9 mouse cellular contexts compared by ENCODE assay signal in the genomic region with DNA sequence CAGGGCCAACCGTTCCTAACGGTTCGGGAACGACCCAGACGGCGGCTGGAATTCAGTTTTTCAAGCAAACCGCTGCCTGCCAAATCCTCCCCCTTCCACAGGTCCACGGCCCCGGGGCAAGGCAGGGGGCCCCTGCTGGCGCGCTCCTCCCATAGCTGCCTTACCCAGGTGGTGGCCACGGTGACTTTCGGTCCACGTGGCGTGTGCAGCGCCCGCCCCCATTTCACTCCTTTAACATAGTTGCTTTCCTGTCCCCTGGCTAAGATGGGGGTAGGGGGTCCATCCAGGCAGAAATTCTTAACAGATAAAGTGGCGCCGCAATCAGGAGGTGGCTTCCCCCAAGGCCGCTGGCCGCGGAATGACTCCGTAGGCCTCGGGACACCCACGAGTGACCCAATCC. TPM values are rescaled to one million over a fixed set of nuclear protein-coding genes. Genes with fewer than 3 reads are reported as not detected.
DNase-seq lines count a peak whose midpoint lies in the region; ATAC-seq and TF ChIP-seq lines count a peak whose summit lies in the region.
"Had no signal": no experiment of that assay in that cellular context is flagged by ENCODE, and none has a peak within 500 bp of the region (broad histone marks: within the 10 kb centered on the region; RNA-seq: fewer than 3 reads in every experiment).

No protein-coding gene starts in this region.

- H3K4me2 ChIP-seq in heart, embryonic 12.5 days = peak overlapping the region; percentile 78
- peak overlapping the region; percentile 93 for H3K4me2 ChIP-seq in forebrain, postnatal 0 days (ENCODE audit: low read depth)
- H3K4me2 ChIP-seq in liver, embryonic 14.5 days (ENCODE audit: low read depth) = peak overlapping the region; percentile 77

- 10% methylated on average over 25 of the region's 25 CpGs for WGBS in heart, embryonic 12.5 days
- 3% methylated on average over 25 of the region's 25 CpGs for WGBS in forebrain, postnatal 0 days
- 7% methylated on average over 25 of the region's 25 CpGs for WGBS in liver, embryonic 14.5 days (ENCODE audit: insufficient replicate concordance)

- H3K27me3 ChIP-seq in heart, embryonic 12.5 days (replicated peaks) = peaks cover 5% of the 10 kb centered on the region
- no peaks in the 10 kb centered on the region for H3K27me3 ChIP-seq in forebrain, postnatal 0 days (ENCODE audit: insufficient read depth, low read length)
- H3K27me3 ChIP-seq in liver, embryonic 14.5 days (ENCODE audit: control insufficient read depth, insufficient read depth, low read length) = no peaks in the 10 kb centered on the region

- H3K4me1 ChIP-seq in heart, embryonic 12.5 days (replicated peaks) = peaks cover 3% of the 10 kb centered on the region; the same call in 1 of the 2 replicates
- H3K4me1 ChIP-seq in forebrain, postnatal 0 days (ENCODE audit: insufficient read depth) = peaks cover 10% of the 10 kb centered on the region
- H3K4me1 ChIP-seq in liver, embryonic 14.5 days (replicated peaks; ENCODE audit: control insufficient read depth in 2 of 2, insufficient read depth in 2 of 2, low read length in 1 of 2) = peaks cover 0 to 3% of the 10 kb centered on the region in 2 experiments; a peak in 1 of 4 replicates

- 0 out of 2 replicates have a peak, but pooled peaks have one; percentile 7 for TF ChIP-seq CTCF in forebrain, postnatal 0 days (IDR thresholded peaks at IDR 0.05; ENCODE audit: low read depth)
- no peak for TF ChIP-seq CTCF in liver, embryonic 14.5 days (IDR thresholded peaks at IDR 0.05; ENCODE audit: low read depth)

- H3K4me3 ChIP-seq in heart, embryonic 12.5 days = peak overlapping the region; percentile 54
- H3K4me3 ChIP-seq in forebrain, postnatal 0 days (ENCODE audit: low read depth, low read length) = peak overlapping the region; percentile 67
- peak overlapping the region; percentile 44 to 48 for H3K4me3 ChIP-seq in liver, embryonic 14.5 days (ENCODE audit: insufficient read depth in 1 of 2, low read depth in 2 of 2, low read length in 2 of 2)

- peak overlapping the region; percentile 5; the same call in 1 of the 2 replicates for H3K9ac ChIP-seq in heart, embryonic 12.5 days
- peak overlapping the region; percentile 49 for H3K9ac ChIP-seq in forebrain, postnatal 0 days
- H3K9ac ChIP-seq in liver, embryonic 14.5 days (replicated peaks) = peak overlapping the region; percentile 7; the same call in 1 of the 2 replicates

- no peak overlapping the region for H3K27ac ChIP-seq in heart, embryonic 12.5 days (ENCODE audit: poor library complexity, severe bottlenecking)
- peak overlapping the region; percentile 51 for H3K27ac ChIP-seq in forebrain, postnatal 0 days (ENCODE audit: low read depth, low read length)
- H3K27ac ChIP-seq in liver, embryonic 14.5 days = no peak overlapping the region

- no peaks in the 10 kb centered on the region for H3K9me3 ChIP-seq in heart, embryonic 12.5 days (replicated peaks)
- no peaks in the 10 kb centered on the region for H3K9me3 ChIP-seq in forebrain, postnatal 0 days (ENCODE audit: low read length)
- no peaks in the 10 kb centered on the region for H3K9me3 ChIP-seq in liver, embryonic 14.5 days (ENCODE audit: control insufficient read depth, low read length)

- TF ChIP-seq EP300 in liver, embryonic 14.5 days (IDR thresholded peaks at IDR 0.05; ENCODE audit: low read depth) = no peak

- no peaks in the 10 kb centered on the region for H3K36me3 ChIP-seq in heart, embryonic 12.5 days
- no peaks in the 10 kb centered on the region for H3K36me3 ChIP-seq in forebrain, postnatal 0 days (ENCODE audit: insufficient read depth)
- H3K36me3 ChIP-seq in liver, embryonic 14.5 days (replicated peaks; ENCODE audit: control insufficient read depth, insufficient read depth, low read depth) = no peaks in the 10 kb centered on the region

- ATAC-seq in heart, embryonic 12.5 days (ENCODE audit: insufficient number of reproducible peaks, low FRiP score) = 0 out of 2 replicates have a peak, but pooled peaks have one; percentile 13
- peak; percentile 40 for ATAC-seq in forebrain, postnatal 0 days
- peak; percentile 59 for ATAC-seq in liver, embryonic 14.5 days (ENCODE audit: insufficient read depth)

- no peak for DNase-seq in heart, postnatal 4 days
- DNase-seq in MN1 (ENCODE audit: low spot score) = peak; percentile 70
- DNase-seq in forebrain, postnatal 0 days = no peak
- DNase-seq in liver, embryonic 14.5 days (ENCODE audit: low read depth in 3 of 3, low spot score in 3 of 3) = no peak
- peak; percentile 56 for DNase-seq in testis, postnatal 10 days (ENCODE audit: low spot score)
- no peak for DNase-seq in urinary bladder, adult 2 months (ENCODE audit: low spot score)
- no peak for DNase-seq in layer of hippocampus, adult 8-10 months (ENCODE audit: low spot score in 2 of 2)

RNA-seq across cellular contexts. Expression of gene Tdrkh, which starts 0.5 kb away (rescaled TPM):
- 8.5 and 9.7 TPM in 2 replicates for polyA plus RNA-seq in heart, embryonic 12.5 days (2016; fragmentation: Nextera tagmentation; extraction: Ambion mirVana)
- 1 to 10 TPM; 5.8 to 7.2 TPM for total RNA-seq in heart, postnatal 4 days (2021)
- 9.8 and 13.6 TPM in 2 replicates for total RNA-seq in forebrain, postnatal 0 days (2014; rRNA removed)
- polyA plus RNA-seq in forebrain, postnatal 0 days (2015; fragmentation: Nextera tagmentation; extraction: Ambion mirVana) = 43.8 and 49.2 TPM in 2 replicates
- 1.0 and 3.0 TPM in 2 replicates for polyA plus RNA-seq in liver, embryonic 14.5 days (2012; rRNA removed)
- 8.6 and 9.0 TPM in 2 replicates for polyA plus RNA-seq in liver, embryonic 14.5 days (2014; fragmentation: Nextera tagmentation; extraction: Ambion mirVana)
- polyA plus RNA-seq in urinary bladder, adult 2 months (2012; rRNA removed) = 2.2 and 2.3 TPM in 2 replicates
- 10 to 100 TPM; 40.9 to 46.6 (median 46.0) TPM for total RNA-seq in layer of hippocampus, adult 8-10 months (2022)
- total RNA-seq: MEL had no signal

RNA-seq across cellular contexts. Expression of gene Lingo4, which starts 14.2 kb away (rescaled TPM):
- polyA plus RNA-seq in heart, embryonic 12.5 days (2016; fragmentation: Nextera tagmentation; extraction: Ambion mirVana) = not detected in 2 replicates
- total RNA-seq in heart, postnatal 4 days (2021) = under 1 TPM in 1 of 2 experiments, not detected in 1; 0.11 TPM
- total RNA-seq in forebrain, postnatal 0 days (2014; rRNA removed) = 1.0 TPM in 2 replicates
- 0.43 and 1.2 TPM in 2 replicates for polyA plus RNA-seq in forebrain, postnatal 0 days (2015; fragmentation: Nextera tagmentation; extraction: Ambion mirVana)
- polyA plus RNA-seq in liver, embryonic 14.5 days (2012; rRNA removed) = 0.01 TPM in 2 replicates
- polyA plus RNA-seq in liver, embryonic 14.5 days (2014; fragmentation: Nextera tagmentation; extraction: Ambion mirVana) = 0.04 TPM in 1 of 2 replicates, not detected in the other
- polyA plus RNA-seq in urinary bladder, adult 2 months (2012; rRNA removed) = 0.06 and 0.10 TPM in 2 replicates
- 1 to 10 TPM in 2 of 4 experiments, under 1 TPM in 2; 0.64 to 1.1 (median 1.0) TPM for total RNA-seq in layer of hippocampus, adult 8-10 months (2022)
- total RNA-seq: MEL had no signal

RNA-seq across cellular contexts. Expression of gene Mrpl9, which starts 30.6 kb away (rescaled TPM):
- 57.4 and 62.0 TPM in 2 replicates for polyA plus RNA-seq in heart, embryonic 12.5 days (2016; fragmentation: Nextera tagmentation; extraction: Ambion mirVana)
- total RNA-seq in heart, postnatal 4 days (2021) = 10 to 100 TPM; 60.8 to 62.6 TPM
- 66.4 and 71.6 TPM in 2 replicates for total RNA-seq in forebrain, postnatal 0 days (2014; rRNA removed)
- 51.9 and 56.7 TPM in 2 replicates for polyA plus RNA-seq in forebrain, postnatal 0 days (2015; fragmentation: Nextera tagmentation; extraction: Ambion mirVana)
- polyA plus RNA-seq in liver, embryonic 14.5 days (2012; rRNA removed) = 22.7 and 35.1 TPM in 2 replicates
- polyA plus RNA-seq in liver, embryonic 14.5 days (2014; fragmentation: Nextera tagmentation; extraction: Ambion mirVana) = 33.3 and 35.2 TPM in 2 replicates
- 70.7 and 81.1 TPM in 2 replicates for polyA plus RNA-seq in urinary bladder, adult 2 months (2012; rRNA removed)
- total RNA-seq in layer of hippocampus, adult 8-10 months (2022) = 10 to 100 TPM; 34.8 to 42.3 (median 40.2) TPM

RNA-seq across cellular contexts. Expression of gene Oaz3, which starts 31.2 kb away (rescaled TPM):
- 0.57 TPM in 1 of 2 replicates, not detected in the other for polyA plus RNA-seq in heart, embryonic 12.5 days (2016; fragmentation: Nextera tagmentation; extraction: Ambion mirVana)
- not detected for total RNA-seq in heart, postnatal 4 days (2021)
- total RNA-seq in forebrain, postnatal 0 days (2014; rRNA removed) = not detected in 2 replicates
- polyA plus RNA-seq in forebrain, postnatal 0 days (2015; fragmentation: Nextera tagmentation; extraction: Ambion mirVana) = 0.34 and 0.85 TPM in 2 replicates
- polyA plus RNA-seq in liver, embryonic 14.5 days (2012; rRNA removed) = 0.02 TPM in 1 of 2 replicates, not detected in the other
- not detected in 2 replicates for polyA plus RNA-seq in liver, embryonic 14.5 days (2014; fragmentation: Nextera tagmentation; extraction: Ambion mirVana)
- polyA plus RNA-seq in urinary bladder, adult 2 months (2012; rRNA removed) = 0.29 and 0.43 TPM in 2 replicates
- under 1 TPM in 1 of 4 experiments, not detected in 3; 0.52 TPM for total RNA-seq in layer of hippocampus, adult 8-10 months (2022)

RNA-seq across cellular contexts. Expression of gene Rorc, which starts 39.9 kb away (rescaled TPM):
- polyA plus RNA-seq in heart, embryonic 12.5 days (2016; fragmentation: Nextera tagmentation; extraction: Ambion mirVana) = 0.92 and 1.5 TPM in 2 replicates
- 10 to 100 TPM; 17.7 to 18.1 TPM for total RNA-seq in heart, postnatal 4 days (2021)
- total RNA-seq in forebrain, postnatal 0 days (2014; rRNA removed) = 0.29 and 0.46 TPM in 2 replicates
- 0.25 and 0.27 TPM in 2 replicates for polyA plus RNA-seq in forebrain, postnatal 0 days (2015; fragmentation: Nextera tagmentation; extraction: Ambion mirVana)
- polyA plus RNA-seq in liver, embryonic 14.5 days (2012; rRNA removed) = 0.75 and 0.78 TPM in 2 replicates
- polyA plus RNA-seq in liver, embryonic 14.5 days (2014; fragmentation: Nextera tagmentation; extraction: Ambion mirVana) = 0.77 and 0.88 TPM in 2 replicates
- 12.8 and 13.3 TPM in 2 replicates for polyA plus RNA-seq in urinary bladder, adult 2 months (2012; rRNA removed)
- 1 to 10 TPM; 1.2 to 2.8 (median 2.1) TPM for total RNA-seq in layer of hippocampus, adult 8-10 months (2022)
- total RNA-seq: MEL had no signal

Comparison
In these comparisons a context has a peak if more than half of its experiments do, and no peak if none do; other contexts are left out.
1. DNase-seq: peak in MN1 (single experiment) and testis, postnatal 10 days (single experiment); none in heart, postnatal 4 days (single experiment), forebrain, postnatal 0 days (single experiment), liver, embryonic 14.5 days (0 of 3), urinary bladder, adult 2 months (single experiment) and layer of hippocampus, adult 8-10 months (0 of 2).
2. Peak in every context shown above with its lines, with median percentiles within 50 percentile points of each other: ATAC-seq, H3K4me2 ChIP-seq, H3K4me3 ChIP-seq and H3K9ac ChIP-seq.